Mouse (Mus musculus): ENCODE results near the gene Tsen54. TPM values are rescaled to one million over a fixed set of nuclear protein-coding genes. Genes with fewer than 3 reads are reported as not detected.

Tsen54 gene
- total and polyA plus RNA-seq, 2 experiments from 2014 or later = 18.0 to 22.5 TPM

DNA sequence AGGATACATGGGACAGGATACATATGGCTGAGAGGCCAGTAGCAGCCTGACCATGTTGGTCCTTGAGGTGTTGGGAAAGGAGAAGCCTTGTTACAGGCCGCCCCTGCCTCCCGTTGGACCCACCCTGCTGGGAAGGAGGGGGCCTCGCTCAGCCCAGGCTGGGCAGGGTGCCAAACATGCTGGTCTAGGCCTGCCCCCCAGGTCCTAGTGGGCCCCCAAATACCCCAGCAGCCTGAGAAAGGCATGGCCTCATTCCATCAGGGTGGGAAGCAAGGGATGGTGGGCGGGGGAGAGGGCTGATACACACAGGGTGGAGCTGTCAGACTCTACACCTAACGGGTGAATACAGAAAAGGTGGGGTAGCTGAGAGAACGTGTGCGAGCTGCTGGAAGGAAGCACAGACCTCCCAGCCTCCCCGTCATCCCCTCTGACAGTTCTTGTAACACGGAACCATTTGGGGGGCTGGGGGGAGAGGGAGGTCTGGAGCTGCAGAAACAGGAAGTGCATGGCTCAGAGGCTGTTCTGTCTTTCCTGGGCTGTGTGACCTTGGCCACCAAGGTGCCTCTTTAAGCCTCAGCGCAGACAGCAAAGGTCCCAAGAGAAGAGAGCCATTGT, 5.7 kb upstream of the Tsen54 start:
- peak; percentile 66 for DNase-seq (ENCODE audit: low spot score)

GRCm38 (mm10) chr11:115809311-115809781, 5.2 kb upstream of the Tsen54 start:
- peak overlapping the region; percentile 95 for H3K4me2 ChIP-seq (ENCODE audit: low read depth, low read length)
- DNase-seq (ENCODE audit: low spot score) (no peak), ATAC-seq (no peak)
- H3K4me3 ChIP-seq (ENCODE audit: low read length) = no peak overlapping the region
- peaks cover 13% of the 10 kb centered on the region for H3K4me1 ChIP-seq (ENCODE audit: insufficient read depth, low read length)
- peak overlapping the region; percentile 77; the same call in 1 of the 2 replicates for H3K27ac ChIP-seq
- 49% methylated on average over 8 of the region's 8 CpGs for WGBS
- H3K9ac ChIP-seq (replicated peaks; ENCODE audit: low read length) = no peak overlapping the region
- H3K9me3 ChIP-seq (ENCODE audit: low read length) = no peaks in the 10 kb centered on the region
- H3K36me3 ChIP-seq (ENCODE audit: insufficient read depth, low read length) = peaks cover 7% of the 10 kb centered on the region; the same call in 1 of the 2 replicates
- no peaks in the 10 kb centered on the region for H3K27me3 ChIP-seq (ENCODE audit: insufficient read depth, low read length)
- peak; percentile 30; the same call in 1 of the 2 replicates for TF ChIP-seq CTCF (IDR thresholded peaks at IDR 0.05; ENCODE audit: low read depth)

More for the DNA sequence above, 5.7 kb upstream of the Tsen54 start:
- H3K4me1 ChIP-seq (ENCODE audit: insufficient read depth, low read length) = peaks cover 12% of the 10 kb centered on the region
- no peak for TF ChIP-seq CTCF (IDR thresholded peaks at IDR 0.05; ENCODE audit: low read depth)
- 0 out of 2 replicates have a peak overlapping the region, but pooled peaks have one; percentile 0 for H3K9ac ChIP-seq (replicated peaks; ENCODE audit: low read length)
- peaks cover 8% of the 10 kb centered on the region; the same call in 1 of the 2 replicates for H3K36me3 ChIP-seq (ENCODE audit: insufficient read depth, low read length)
- H3K4me2 ChIP-seq (ENCODE audit: low read depth, low read length) = peak overlapping the region; percentile 95
- WGBS = 30% methylated on average over 10 of the region's 10 CpGs
- peak overlapping the region; percentile 77 for H3K27ac ChIP-seq
- H3K4me3 ChIP-seq (ENCODE audit: low read length) = no peak overlapping the region
- H3K27me3 ChIP-seq (ENCODE audit: insufficient read depth, low read length) = no peaks in the 10 kb centered on the region
- no peaks in the 10 kb centered on the region for H3K9me3 ChIP-seq (ENCODE audit: low read length)
- ATAC-seq = no peak

GRCm38 (mm10) chr11:115810377-115810776, 4.1 kb upstream of the Tsen54 start:
- peaks cover 15% of the 10 kb centered on the region for H3K4me1 ChIP-seq (ENCODE audit: insufficient read depth, low read length)
- 56% methylated on average over 14 of the region's 14 CpGs for WGBS
- 0 out of 2 replicates have a peak overlapping the region, but pooled peaks have one; percentile 17 for H3K9ac ChIP-seq (replicated peaks; ENCODE audit: low read length)
- DNase-seq (ENCODE audit: low spot score) (peak; percentile 54), ATAC-seq (no peak)
- no peaks in the 10 kb centered on the region for H3K36me3 ChIP-seq (ENCODE audit: insufficient read depth, low read length)
- no peaks in the 10 kb centered on the region for H3K9me3 ChIP-seq (ENCODE audit: low read length)
- no peak overlapping the region; the same call in 1 of the 2 replicates for H3K4me3 ChIP-seq (ENCODE audit: low read length)
- H3K4me2 ChIP-seq (ENCODE audit: low read depth, low read length) = peak overlapping the region; percentile 95
- TF ChIP-seq CTCF (IDR thresholded peaks at IDR 0.05; ENCODE audit: low read depth) = no peak
- 0 out of 2 replicates have a peak overlapping the region, but pooled peaks have one; percentile 1 for H3K27ac ChIP-seq
- no peaks in the 10 kb centered on the region for H3K27me3 ChIP-seq (ENCODE audit: insufficient read depth, low read length)

DNA sequence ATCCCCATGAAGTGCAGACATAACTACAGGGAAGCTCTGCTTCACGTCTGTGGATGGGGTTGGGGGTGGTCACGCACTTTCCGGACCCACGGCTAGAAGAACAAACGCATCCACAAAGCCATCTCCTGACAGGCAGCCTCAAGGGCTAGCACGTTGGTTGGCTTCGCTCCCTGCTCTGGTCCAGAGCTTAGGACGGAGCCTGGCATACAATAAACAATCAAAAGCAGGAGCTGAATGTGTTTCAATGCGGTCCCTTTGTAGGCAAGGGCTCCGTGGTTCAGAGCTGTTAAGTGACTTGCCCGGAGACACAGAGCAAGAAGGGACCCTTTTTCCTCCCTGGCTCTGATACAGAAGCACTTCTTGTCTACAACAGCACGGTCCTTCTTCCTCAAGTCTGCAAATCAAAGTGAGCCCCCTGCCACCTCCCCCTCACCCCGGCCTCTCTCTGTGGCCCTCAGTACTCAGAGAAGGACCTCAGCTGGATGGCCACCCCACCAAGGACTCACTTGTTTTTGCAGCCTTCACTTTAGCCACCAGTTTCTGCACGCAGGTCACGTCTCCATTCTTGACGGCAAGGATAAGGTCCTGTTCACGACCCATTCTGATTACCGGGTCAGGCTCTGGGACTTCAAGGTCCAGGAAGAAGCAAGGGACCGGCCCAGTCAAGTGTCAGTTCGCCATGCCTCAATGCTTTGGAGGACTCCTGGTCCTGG, 3.0 kb upstream of the Tsen54 start:
- Histone ChIP-seq H3K4me3 (ENCODE audit: low read length) (peak overlapping the region; percentile 88), H3K9me3 (ENCODE audit: low read length) (no peaks in the 10 kb centered on the region), H3K27ac (peak overlapping the region; percentile 36; the same call in 1 of the 2 replicates), H3K36me3 (ENCODE audit: insufficient read depth, low read length) (no peaks in the 10 kb centered on the region), H3K27me3 (ENCODE audit: insufficient read depth, low read length) (no peaks in the 10 kb centered on the region), H3K4me2 (ENCODE audit: low read depth, low read length) (peak overlapping the region; percentile 95), H3K4me1 (ENCODE audit: insufficient read depth, low read length) (peaks cover 22% of the 10 kb centered on the region), H3K9ac (replicated peaks; ENCODE audit: low read length) (peak overlapping the region; percentile 24; the same call in 1 of the 2 replicates)
- no peak for ATAC-seq
- 64% methylated on average over 20 of the region's 20 CpGs for WGBS
- DNase-seq (ENCODE audit: low spot score) = no peak
- TF ChIP-seq CTCF (IDR thresholded peaks at IDR 0.05; ENCODE audit: low read depth) = no peak

- Histone ChIP-seq H3K4me1 (ENCODE audit: insufficient read depth, low read length) (peaks cover 22% of the 10 kb centered on the region), H3K27ac (peak overlapping the region; percentile 26; the same call in 1 of the 2 replicates)
These were observed 2.4 kb upstream of the Tsen54 start for GRCm38 (mm10) chr11:115812095-115812494.

DNA sequence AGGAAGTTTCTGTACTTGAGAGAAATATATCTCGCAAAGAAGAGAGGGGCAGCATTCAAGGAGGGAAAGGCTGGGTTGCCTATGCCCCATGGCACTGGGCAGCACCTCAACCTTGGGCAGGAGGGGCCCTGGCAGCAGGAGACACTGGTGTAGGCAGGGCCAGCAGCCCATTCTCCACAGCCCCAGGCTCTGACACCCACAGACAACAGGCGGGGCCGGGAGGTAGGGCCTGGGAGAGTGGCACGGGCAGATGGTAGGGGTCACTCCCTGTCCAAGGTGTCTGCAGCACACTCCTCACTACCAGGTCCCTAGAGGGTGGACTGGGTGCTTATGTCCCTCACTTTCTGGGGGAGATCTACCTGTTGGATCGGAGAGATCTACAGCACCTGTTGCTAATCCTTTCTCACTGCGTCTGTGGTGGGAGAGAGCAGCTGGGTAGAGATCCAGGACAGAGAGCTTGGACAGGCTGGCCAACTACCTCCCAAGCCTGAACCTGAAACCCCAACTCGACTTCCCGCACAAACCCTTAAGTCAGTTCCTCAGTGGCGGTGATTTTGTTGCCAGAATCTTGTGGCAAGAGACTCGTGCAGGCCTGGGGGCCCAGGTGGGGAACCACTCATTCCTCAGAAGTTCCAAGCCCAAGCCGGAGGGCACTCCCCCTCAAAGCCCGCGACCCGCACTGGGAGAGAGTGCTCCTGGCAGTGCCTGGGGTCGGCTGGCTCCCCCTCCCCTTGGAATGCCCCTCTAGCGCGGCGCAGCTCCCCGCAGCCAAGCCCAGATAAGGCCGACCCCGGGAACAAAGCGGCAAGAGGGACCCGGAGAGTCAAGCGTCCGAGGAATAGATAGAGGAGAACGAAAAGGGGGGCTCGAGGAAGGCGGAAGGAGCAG, 1.7 kb upstream of the Tsen54 start:
- H3K9me3 ChIP-seq (ENCODE audit: low read length) = no peaks in the 10 kb centered on the region
- H3K4me2 ChIP-seq (ENCODE audit: low read depth, low read length) = peak overlapping the region; percentile 95
- H3K4me3 ChIP-seq (ENCODE audit: low read length) = peak overlapping the region; percentile 88
- ATAC-seq (no peak), DNase-seq (ENCODE audit: low spot score) (no peak)
- no peaks in the 10 kb centered on the region for H3K27me3 ChIP-seq (ENCODE audit: insufficient read depth, low read length)
- peak overlapping the region; percentile 72 for H3K9ac ChIP-seq (replicated peaks; ENCODE audit: low read length)
- TF ChIP-seq CTCF (IDR thresholded peaks at IDR 0.05; ENCODE audit: low read depth) = no peak
- H3K27ac ChIP-seq = peak overlapping the region; percentile 43; the same call in 1 of the 2 replicates
- 2% methylated on average over 27 of the region's 28 CpGs for WGBS
- peaks cover 22% of the 10 kb centered on the region for H3K4me1 ChIP-seq (ENCODE audit: insufficient read depth, low read length)
- H3K36me3 ChIP-seq (ENCODE audit: insufficient read depth, low read length) = no peaks in the 10 kb centered on the region

More at GRCm38 (mm10) chr11:115812095-115812494, 2.4 kb upstream of the Tsen54 start:
- H3K4me2 ChIP-seq (ENCODE audit: low read depth, low read length) = peak overlapping the region; percentile 95
- H3K27me3 ChIP-seq (ENCODE audit: insufficient read depth, low read length) = no peaks in the 10 kb centered on the region
- 20% methylated on average over 7 of the region's 7 CpGs for WGBS
- no peak for DNase-seq (ENCODE audit: low spot score)
- TF ChIP-seq CTCF (IDR thresholded peaks at IDR 0.05; ENCODE audit: low read depth) = no peak
- 0 out of 2 replicates have a peak overlapping the region, but pooled peaks have one; percentile 24 for H3K9ac ChIP-seq (replicated peaks; ENCODE audit: low read length)
- H3K36me3 ChIP-seq (ENCODE audit: insufficient read depth, low read length) = no peaks in the 10 kb centered on the region
- no peaks in the 10 kb centered on the region for H3K9me3 ChIP-seq (ENCODE audit: low read length)
- peak overlapping the region; percentile 88 for H3K4me3 ChIP-seq (ENCODE audit: low read length)
- ATAC-seq = no peak

Measured in hindbrain, postnatal 0 days (tissue).